9 mouse cellular contexts compared by ENCODE assay signal in genomic region chr10:9053371-9053770, GRCm38 (mm10).
A peak's percentile ranks its signal among the peaks of the same experiment; 100 is the strongest.
DNase-seq lines count a peak whose midpoint lies in the region; ATAC-seq and TF ChIP-seq lines count a peak whose summit lies in the region.
"Had no signal": no experiment of that assay in that cellular context is flagged by ENCODE, and none has a peak within 500 bp of the region (broad histone marks: within the 10 kb centered on the region; RNA-seq: fewer than 3 reads in every experiment).

No protein-coding gene starts in this region.

- H3K9me3 ChIP-seq in heart, embryonic 12.5 days (replicated peaks): no peaks in the 10 kb centered on the region
- H3K9me3 ChIP-seq in lung, postnatal 0 days (ENCODE audit: low read length): no peaks in the 10 kb centered on the region
- no peaks in the 10 kb centered on the region for H3K9me3 ChIP-seq in neural tube, embryonic 15.5 days (replicated peaks)
- H3K9me3 ChIP-seq: liver, embryonic 13.5 days had no signal

- no peaks in the 10 kb centered on the region for H3K27me3 ChIP-seq in heart, adult 2 months (ENCODE audit: control insufficient read depth, insufficient read depth, low read length)
- no peaks in the 10 kb centered on the region for H3K27me3 ChIP-seq in heart, embryonic 12.5 days (replicated peaks)
- no peaks in the 10 kb centered on the region for H3K27me3 ChIP-seq in lung, postnatal 0 days (replicated peaks; ENCODE audit: insufficient read depth, low read length)
- H3K27me3 ChIP-seq in neural tube, embryonic 15.5 days (replicated peaks): no peaks in the 10 kb centered on the region
- H3K27me3 ChIP-seq: liver, embryonic 13.5 days had no signal

- H3K79me2 ChIP-seq in heart, adult 2 months (replicated peaks; ENCODE audit: control insufficient read depth, insufficient read depth, low read length): no peaks in the 10 kb centered on the region

- no peak for TF ChIP-seq POLR2A in heart, adult 2 months (IDR thresholded peaks at IDR 0.05; ENCODE audit: insufficient read depth, low read depth, low read length)

- H3K36me3 ChIP-seq in heart, adult 2 months (ENCODE audit: control insufficient read depth, insufficient read depth, low read length): no peaks in the 10 kb centered on the region
- H3K36me3 ChIP-seq in heart, embryonic 12.5 days: no peaks in the 10 kb centered on the region
- H3K36me3 ChIP-seq in lung, postnatal 0 days (ENCODE audit: insufficient read depth, low read length): no peaks in the 10 kb centered on the region
- no peaks in the 10 kb centered on the region for H3K36me3 ChIP-seq in neural tube, embryonic 15.5 days
- H3K36me3 ChIP-seq: liver, embryonic 13.5 days had no signal

- TF ChIP-seq CTCF in heart, adult 2 months (IDR thresholded peaks at IDR 0.05): peak; percentile 81
- peak; percentile 78 for TF ChIP-seq CTCF in lung, postnatal 0 days (IDR thresholded peaks at IDR 0.05)

- ATAC-seq in heart, embryonic 12.5 days (ENCODE audit: insufficient number of reproducible peaks, low FRiP score): no peak
- ATAC-seq in lung, postnatal 0 days: no peak
- peak; percentile 68; the same call in 1 of the 2 replicates for ATAC-seq in neural tube, embryonic 15.5 days (ENCODE audit: low FRiP score)

- no peak for DNase-seq in heart, adult 2 months
- DNase-seq in lung, postnatal 0 days (ENCODE audit: low spot score): peak; percentile 45
- no peak for DNase-seq in lung, adult 18-20 months
- DNase-seq in fibroblast of lung, adult 2 months (ENCODE audit: low read depth): peak; percentile 7
- DNase-seq in urinary bladder, postnatal 14 days (ENCODE audit: low spot score): no peak
- no peak for DNase-seq in gastrocnemius, postnatal 25 days
- DNase-seq: liver, embryonic 13.5 days had no signal

- no peak for TF ChIP-seq EP300 in heart, adult 2 months (IDR thresholded peaks at IDR 0.05; ENCODE audit: insufficient read depth, low read depth, low read length)
- no peak for TF ChIP-seq EP300 in lung, postnatal 0 days (IDR thresholded peaks at IDR 0.05)

- no peak overlapping the region for H3K4me3 ChIP-seq in heart, adult 2 months
- H3K4me3 ChIP-seq in heart, embryonic 12.5 days: no peak overlapping the region
- H3K4me3 ChIP-seq in lung, postnatal 0 days (ENCODE audit: low read depth, low read length): no peak overlapping the region
- H3K4me3 ChIP-seq in neural tube, embryonic 15.5 days (replicated peaks): no peak overlapping the region
- H3K4me3 ChIP-seq: liver, embryonic 13.5 days had no signal

- WGBS in heart, adult 2 months: 43% methylated on average over 4 of the region's 4 CpGs
- 54% methylated on average over 4 of the region's 4 CpGs for WGBS in heart, embryonic 12.5 days
- WGBS in lung, postnatal 0 days: 34% methylated on average over 4 of the region's 4 CpGs
- WGBS in neural tube, embryonic 15.5 days: 45% methylated on average over 4 of the region's 4 CpGs

- no peaks in the 10 kb centered on the region for H3K4me1 ChIP-seq in heart, adult 2 months (ENCODE audit: control insufficient read depth, insufficient read depth, low read length)
- no peaks in the 10 kb centered on the region; the same call in 1 of the 2 replicates for H3K4me1 ChIP-seq in heart, embryonic 12.5 days (replicated peaks)
- H3K4me1 ChIP-seq in lung, postnatal 0 days (ENCODE audit: insufficient read depth, low read depth, low read length): no peaks in the 10 kb centered on the region
- H3K4me1 ChIP-seq in neural tube, embryonic 15.5 days: no peaks in the 10 kb centered on the region
- H3K4me1 ChIP-seq: liver, embryonic 13.5 days had no signal

- intact Hi-C loops in heart, adult 2 months (cut with DNase I): loop anchor here (2.0 to 5.0 kb wide), 2 partner anchors 519 to 623 kb away; no protein-coding TSS in a partner anchor

- no peak overlapping the region for H3K4me2 ChIP-seq in heart, embryonic 12.5 days
- H3K4me2 ChIP-seq in lung, postnatal 0 days (replicated peaks; ENCODE audit: low read depth, low read length): no peak overlapping the region
- no peak overlapping the region for H3K4me2 ChIP-seq in neural tube, embryonic 15.5 days
- H3K4me2 ChIP-seq: liver, embryonic 13.5 days had no signal

- H3K27ac ChIP-seq in heart, adult 2 months: no peak overlapping the region
- H3K27ac ChIP-seq in heart, embryonic 12.5 days (ENCODE audit: poor library complexity, severe bottlenecking): no peak overlapping the region
- H3K27ac ChIP-seq in lung, postnatal 0 days (ENCODE audit: low read length): no peak overlapping the region
- no peak overlapping the region for H3K27ac ChIP-seq in neural tube, embryonic 15.5 days (replicated peaks)
- H3K27ac ChIP-seq: liver, embryonic 13.5 days had no signal

- H3K9ac ChIP-seq in heart, adult 2 months (ENCODE audit: low read depth, low read length): no peak overlapping the region
- H3K9ac ChIP-seq in heart, embryonic 12.5 days: no peak overlapping the region
- H3K9ac ChIP-seq in lung, postnatal 0 days (replicated peaks; ENCODE audit: low read depth): no peak overlapping the region
- H3K9ac ChIP-seq in neural tube, embryonic 15.5 days (replicated peaks): no peak overlapping the region
- H3K9ac ChIP-seq: liver, embryonic 13.5 days had no signal

Comparison
In these comparisons a context has a peak if more than half of its experiments do, and no peak if none do; other contexts are left out.
1. DNase-seq: peak in lung, postnatal 0 days (single experiment) and fibroblast of lung, adult 2 months (single experiment); none in heart, adult 2 months (0 of 2), lung, adult 18-20 months (0 of 2), urinary bladder, postnatal 14 days (single experiment) and gastrocnemius, postnatal 25 days (single experiment).